Mouse (Mus musculus) ES-E14 (cell line): ENCODE data around the gene Dock9.

ENCODE experiments used
- CHD2 ChIP-seq: IDR thresholded peaks from 2 replicates; pipeline ENCODE4 v1.6.1; 2014; ENCODE audit warnings: mild to moderate bottlenecking, low read depth, low read length, inconsistent platforms
- HCFC1 ChIP-seq: IDR thresholded peaks from 2 replicates; pipeline ENCODE4 v1.6.1; 2012; ENCODE audit warnings: low read length, inconsistent platforms, borderline replicate concordance; ENCODE audit not compliant: insufficient read depth
- MAFK ChIP-seq: IDR thresholded peaks from 2 replicates; pipeline ENCODE4 v1.6.1; 2014; ENCODE audit warnings: mild to moderate bottlenecking, low read depth, low read length, inconsistent platforms; ENCODE audit not compliant: insufficient read depth
- ZC3H11A ChIP-seq: IDR thresholded peaks from 2 replicates; pipeline ENCODE4 v1.6.1; 2012; ENCODE audit warnings: low read depth, mild to moderate bottlenecking, inconsistent platforms, low read length, borderline replicate concordance
- ZNF384 ChIP-seq: IDR thresholded peaks from 2 replicates; pipeline ENCODE4 v1.6.1; 2012; ENCODE audit warnings: low read depth, low read length, inconsistent platforms

- no peak for TF ChIP-seq CHD2
- no peak for TF ChIP-seq ZC3H11A
- no peak for TF ChIP-seq MAFK
- no peak for TF ChIP-seq ZNF384
- no peak for TF ChIP-seq HCFC1
Observed at GRCm38 (mm10) chr14:121592890-121593289, 204.7 kb downstream of the Dock9 start.
